Mouse (Mus musculus) retina, postnatal 1 day (tissue): Measurements from ENCODE around the gene Runx2.
A peak's percentile ranks its signal among the peaks of the same experiment; 100 is the strongest.

ENCODE experiments used
- DNase-seq: peaks from one replicate; pipeline ENCODE4 v3.0.0-alpha.2; 2012

The Runx2 gene

GRCm38 (mm10) chr17:44455681-44456600 is 358.7 kb downstream of the Runx2 start:
- DNase-seq, result peak; percentile 72

GRCm38 (mm10) chr17:44449915-44450471 is 364.6 kb downstream of the Runx2 start:
- no peak for DNase-seq
